Mouse (Mus musculus) limb, embryonic 14.5 days (tissue): Measurements from ENCODE around the gene Padi4. TPM values are rescaled to one million over a fixed set of nuclear protein-coding genes. Genes with fewer than 3 reads are reported as not detected.

Source experiments
- ATAC-seq: fragments of 200-750 bp; cut with Nextera tagmentation; 2 replicates; pipeline ENCODE4 v1.8.0; 2017; ENCODE audit warnings: low read depth, moderate number of reproducible peaks, moderate TSS enrichment; ENCODE audit not compliant: low FRiP score
- DNase-seq: peaks from one replicate; pipeline ENCODE4 v3.0.0-alpha.2; 2015; ENCODE audit warnings: low spot score
- H3K27ac ChIP-seq: fragments of 300-500 bp; sonication (generic); replicated peaks from 2 replicates; pipeline ENCODE4 v1.5.1; 2014; ENCODE audit warnings: low read depth, mild to moderate bottlenecking, low read length, moderate library complexity, mixed read lengths
- H3K27me3 ChIP-seq: fragments of 300-500 bp; sonication (generic); 2 replicates; pipeline ENCODE4 v1.6.1; 2014; ENCODE audit warnings: low read length, mixed read lengths; ENCODE audit not compliant: control insufficient read depth, insufficient read depth
- H3K36me3 ChIP-seq: fragments of 300-500 bp; sonication (generic); 2 replicates; pipeline ENCODE4 v1.6.1; 2014; ENCODE audit warnings: mild to moderate bottlenecking, low read length, moderate library complexity, mixed read lengths; ENCODE audit not compliant: control insufficient read depth, insufficient read depth
- H3K4me1 ChIP-seq: fragments of 300-500 bp; sonication (generic); 2 replicates; pipeline ENCODE4 v1.6.1; 2014; ENCODE audit warnings: antibody characterized with exemption, low read length, mixed read lengths; ENCODE audit not compliant: control insufficient read depth, insufficient read depth
- H3K4me2 ChIP-seq: fragments of 300-500 bp; sonication (generic); replicated peaks from 2 replicates; pipeline ENCODE4 v1.6.1; 2014; ENCODE audit warnings: low read depth, mild to moderate bottlenecking, low read length, moderate library complexity; ENCODE audit not compliant: severe bottlenecking
- H3K4me3 ChIP-seq: fragments of 300-500 bp; sonication (generic); replicated peaks from 2 replicates; pipeline ENCODE4 v1.5.1; 2014; ENCODE audit warnings: low read length
- H3K9ac ChIP-seq: fragments of 300-500 bp; sonication (generic); 2 replicates; pipeline ENCODE4 v1.6.1; 2014; ENCODE audit warnings: mild to moderate bottlenecking, low read depth, low read length, moderate library complexity; ENCODE audit not compliant: severe bottlenecking
- H3K9me3 ChIP-seq: fragments of 300-500 bp; sonication (generic); 2 replicates; pipeline ENCODE4 v1.6.1; 2016; ENCODE audit warnings: low read length; ENCODE audit not compliant: control insufficient read depth
- POLR2A ChIP-seq: fragments of 200-500 bp; IDR thresholded peaks from 2 replicates; pipeline ENCODE4 v1.8.0; 2012; ENCODE audit warnings: inconsistent platforms, mild to moderate bottlenecking, moderate library complexity, borderline replicate concordance; ENCODE audit not compliant: insufficient read depth, insufficient read length; ENCODE audit errors: extremely low read depth
- WGBS: fragments of 180-500 bp; shearing (Covaris S2); extraction: QIAGEN DNeasy Blood & Tissue Kit; methylation state at CpG from one replicate; pipeline ENCODE4 v1.1.7; 2014; 5-methylcytosine and 5-hydroxymethylcytosine counted together
- polyA plus RNA-seq, 2 experiments: library from polyadenylated mRNA; depleted of rRNA in 1 of 2; stranded (reverse) in 1 of 2; unstranded in 1 of 2; fragments of >200 nt; fragmentation: Nextera tagmentation in 1 of 2; extraction: Ambion mirVana in 1 of 2; gene quantifications; 2 replicates each; pipeline versions ENCODE4 v1.2.1 to v1.2.3; 2012 to 2014

The Padi4 gene
- polyA plus RNA-seq, 2 experiments: 0.11 TPM; not detected in 1

GRCm38 (mm10) chr4:140716994-140717393, 57.0 kb downstream of the Padi4 start:
- Histone ChIP-seq H3K27ac (no peak overlapping the region), H3K4me3 (no peak overlapping the region), H3K27me3 (no peaks in the 10 kb centered on the region), H3K36me3 (peaks cover 96% of the 10 kb centered on the region), H3K4me2 (no peak overlapping the region), H3K4me1 (no peaks in the 10 kb centered on the region), H3K9ac (no peak overlapping the region), H3K9me3 (no peaks in the 10 kb centered on the region)
- no peak for TF ChIP-seq POLR2A
- WGBS: 95% methylated on average over 11 of the region's 11 CpGs
- ATAC-seq: no peak
- DNase-seq: no peak

- Histone ChIP-seq H3K27ac (no peak overlapping the region), H3K9ac (no peak overlapping the region), H3K4me3 (no peak overlapping the region), H3K9me3 (no peaks in the 10 kb centered on the region), H3K4me1 (no peaks in the 10 kb centered on the region), H3K36me3 (peaks cover 96% of the 10 kb centered on the region), H3K4me2 (no peak overlapping the region), H3K27me3 (no peaks in the 10 kb centered on the region)
- WGBS: 90% methylated on average over 5 of the region's 5 CpGs
- DNase-seq: no peak
- no peak for ATAC-seq
- no peak for TF ChIP-seq POLR2A
These were observed 59.5 kb downstream of the Padi4 start for GRCm38 (mm10) chr4:140714586-140714985.

- DNase-seq: peak; percentile 87
- peaks cover 97% of the 10 kb centered on the region for H3K36me3 ChIP-seq
- 60% methylated on average over 29 of the region's 29 CpGs for WGBS
- no peaks in the 10 kb centered on the region for H3K27me3 ChIP-seq
- no peaks in the 10 kb centered on the region for H3K9me3 ChIP-seq
- no peak overlapping the region for H3K4me2 ChIP-seq
- ATAC-seq: peak; percentile 85
- no peak overlapping the region for H3K4me3 ChIP-seq
- H3K4me1 ChIP-seq: no peaks in the 10 kb centered on the region
- H3K27ac ChIP-seq: 0 out of 2 replicates have a peak overlapping the region, but pooled peaks have one; percentile 8
- TF ChIP-seq POLR2A: no peak
- H3K9ac ChIP-seq: no peak overlapping the region
These were observed 60.3 kb downstream of the Padi4 start for GRCm38 (mm10) chr4:140713480-140714365.

- Histone ChIP-seq H3K9me3 (no peaks in the 10 kb centered on the region), H3K9ac (no peak overlapping the region), H3K4me2 (no peak overlapping the region), H3K36me3 (peaks cover 91% of the 10 kb centered on the region), H3K4me1 (no peaks in the 10 kb centered on the region), H3K27ac (no peak overlapping the region), H3K4me3 (no peak overlapping the region), H3K27me3 (no peaks in the 10 kb centered on the region)
- TF ChIP-seq POLR2A: no peak
- no peak for ATAC-seq
- WGBS: 80% methylated on average over 5 of the region's 5 CpGs
- no peak for DNase-seq
These were observed 62.7 kb downstream of the Padi4 start for GRCm38 (mm10) chr4:140711360-140711759.

GRCm38 (mm10) chr4:140710781-140711180, 63.3 kb downstream of the Padi4 start:
- ATAC-seq: no peak
- Histone ChIP-seq H3K4me2 (no peak overlapping the region), H3K4me1 (no peaks in the 10 kb centered on the region), H3K9me3 (no peaks in the 10 kb centered on the region), H3K9ac (no peak overlapping the region), H3K27me3 (no peaks in the 10 kb centered on the region), H3K36me3 (peaks cover 89% of the 10 kb centered on the region), H3K27ac (no peak overlapping the region), H3K4me3 (no peak overlapping the region)
- no peak for DNase-seq
- 65% methylated on average over 10 of the region's 10 CpGs for WGBS
- no peak for TF ChIP-seq POLR2A

- no peak overlapping the region for H3K4me3 ChIP-seq
- H3K4me2 ChIP-seq: no peak overlapping the region
- H3K4me1 ChIP-seq: no peaks in the 10 kb centered on the region
- H3K36me3 ChIP-seq: peaks cover 88% of the 10 kb centered on the region
- ATAC-seq (no peak), DNase-seq (no peak)
- no peak for TF ChIP-seq POLR2A
- H3K27ac ChIP-seq: no peak overlapping the region
- no peaks in the 10 kb centered on the region for H3K27me3 ChIP-seq
- H3K9me3 ChIP-seq: no peaks in the 10 kb centered on the region
- no peak overlapping the region; the same call in 1 of the 2 replicates for H3K9ac ChIP-seq
- WGBS: 80% methylated on average over 10 of the region's 10 CpGs
These were observed 64.4 kb downstream of the Padi4 start for GRCm38 (mm10) chr4:140709617-140710016.
